Mouse (Mus musculus) gastrocnemius, postnatal 10 days (tissue): ENCODE data around the gene Ptpdc1. TPM values are rescaled to one million over a fixed set of nuclear protein-coding genes. Genes with fewer than 3 reads are reported as not detected.

ENCODE experiments used
- DNase-seq: peaks from one replicate; pipeline ENCODE4 v3.0.0; 2021; ENCODE audit warnings: mixed read lengths
- total RNA-seq, 2 experiments: library from RNA; stranded (reverse); gene quantifications; 2 replicates each; pipeline ENCODE4 v1.2.3; 2021

The Ptpdc1 gene
- total RNA-seq, 2 experiments from 2014 or later: 8.1 to 10.4 TPM

- no peak for DNase-seq
These were observed 39.7 kb downstream of the Ptpdc1 start for GRCm38 (mm10) chr13:48585786-48586185.

DNA sequence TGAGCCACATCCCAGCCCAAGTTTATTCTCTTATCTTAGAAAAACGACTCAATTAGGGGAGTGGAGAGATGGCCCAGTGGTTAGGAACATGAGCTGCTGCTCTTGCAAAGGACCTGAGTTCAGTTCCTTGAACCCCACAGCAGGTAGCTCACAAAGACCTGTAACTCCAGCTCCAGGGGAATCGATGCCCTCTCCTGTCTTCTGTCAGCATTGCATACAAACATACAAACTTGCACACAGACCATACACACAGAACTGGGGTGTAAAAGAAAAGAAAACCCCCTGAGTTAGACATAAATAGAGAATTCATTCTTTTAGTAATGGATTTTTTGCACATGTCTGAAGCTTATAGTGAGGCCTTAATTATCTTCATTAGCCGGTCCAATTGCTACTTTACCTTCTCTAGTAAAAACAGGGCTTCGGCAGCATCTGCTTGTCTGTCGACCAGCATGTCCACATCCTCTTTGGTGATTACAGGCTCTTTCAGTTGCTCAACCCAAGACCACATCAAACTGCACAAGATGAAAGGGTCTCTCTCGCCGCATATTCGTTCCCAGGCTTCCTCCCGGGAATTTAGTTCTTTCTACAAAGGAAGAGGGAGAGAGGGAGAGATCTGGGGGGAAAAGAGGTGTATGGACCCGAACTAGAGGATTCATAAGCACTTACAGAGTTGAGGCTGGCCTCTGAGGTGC is 42.6 kb downstream of the Ptpdc1 start:
- DNase-seq: no peak

DNA sequence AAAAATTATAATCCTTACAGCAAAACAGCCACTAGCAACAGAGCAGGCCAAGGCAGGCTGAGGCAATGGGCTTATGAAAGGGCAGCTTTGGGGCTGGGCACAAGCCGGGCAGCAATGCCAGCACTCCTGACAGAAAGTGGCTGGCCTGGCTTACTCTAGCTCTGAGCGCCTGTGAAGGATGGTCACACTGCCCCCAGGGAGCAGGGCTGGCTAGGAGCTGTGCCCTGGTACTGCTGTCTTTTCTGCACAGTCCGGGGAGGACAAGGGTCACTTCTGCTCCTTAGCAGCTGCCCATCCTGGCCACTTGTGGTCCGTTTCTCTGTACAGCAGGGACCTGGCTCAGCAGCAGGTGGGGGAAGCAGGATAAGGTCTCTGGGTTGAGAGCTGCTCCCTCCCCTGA is 46.8 kb downstream of the Ptpdc1 start:
- no peak for DNase-seq

DNA sequence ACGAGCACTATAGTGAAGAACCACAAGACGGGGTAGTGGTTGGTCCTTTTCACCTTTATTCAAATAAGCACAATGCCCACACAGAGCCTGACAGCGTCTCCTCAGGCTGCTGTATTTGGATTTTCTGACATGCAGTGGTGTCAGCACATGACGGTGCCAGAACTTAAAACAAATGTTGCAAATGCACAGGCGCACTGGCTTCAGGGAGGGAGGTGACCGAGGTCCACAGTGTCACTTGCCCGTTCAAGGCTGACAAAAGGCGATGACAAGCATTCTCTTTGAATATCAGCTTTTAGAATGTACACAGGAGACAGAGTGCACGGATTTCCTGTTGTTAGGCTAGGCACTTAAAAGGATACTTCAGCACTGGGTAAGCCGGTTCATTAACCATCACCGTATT is 47.6 kb downstream of the Ptpdc1 start:
- DNase-seq: no peak

DNA sequence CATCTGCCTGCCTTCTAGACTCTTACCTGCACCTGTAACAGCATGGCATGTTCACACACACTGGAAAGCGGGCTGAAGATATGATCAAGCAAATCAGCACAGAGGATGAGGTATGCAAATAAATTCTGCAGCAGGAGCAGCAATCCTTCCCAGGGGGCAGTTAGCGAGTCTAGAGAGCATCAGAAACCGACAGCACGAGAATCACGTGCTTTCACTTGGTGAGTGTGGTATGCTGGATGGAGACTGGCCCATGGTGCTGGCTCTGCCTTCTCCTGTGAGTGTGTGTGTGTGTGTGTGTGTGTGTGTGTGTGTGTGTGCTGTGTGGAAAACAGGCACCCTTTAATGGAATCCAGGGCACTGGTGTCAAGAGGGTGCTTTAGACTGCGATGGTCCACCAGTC is 48.5 kb downstream of the Ptpdc1 start:
- no peak for DNase-seq

DNA sequence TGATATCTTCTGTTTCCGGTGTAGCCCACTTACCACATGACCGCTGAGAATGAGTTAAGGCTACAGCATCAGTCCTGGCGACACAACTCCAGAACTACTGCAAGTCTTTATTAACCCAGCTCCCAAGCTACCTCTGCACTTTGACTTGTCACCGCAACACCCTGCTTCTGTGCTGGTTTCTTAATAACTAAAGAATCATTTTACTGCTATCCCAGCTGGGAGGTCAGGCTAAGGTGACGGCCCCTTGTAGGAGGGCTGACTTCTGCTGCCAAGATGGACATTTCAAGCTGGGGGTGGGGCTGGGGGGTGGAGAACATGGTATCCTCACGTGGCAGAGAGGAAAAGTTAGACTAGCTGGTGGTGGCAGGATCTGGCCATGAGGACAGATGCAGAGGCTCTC is 50.7 kb downstream of the Ptpdc1 start:
- DNase-seq: no peak

GRCm38 (mm10) chr13:48573525-48574355 is 51.7 kb downstream of the Ptpdc1 start:
- no peak for DNase-seq

GRCm38 (mm10) chr13:48572127-48572526 is 53.3 kb downstream of the Ptpdc1 start:
- peak; percentile 32 for DNase-seq

GRCm38 (mm10) chr13:48571298-48571697 is 54.2 kb downstream of the Ptpdc1 start:
- DNase-seq: no peak

GRCm38 (mm10) chr13:48569576-48570132 is 55.8 kb downstream of the Ptpdc1 start:
- no peak for DNase-seq

- DNase-seq: no peak
These were observed 57.8 kb downstream of the Ptpdc1 start for GRCm38 (mm10) chr13:48567646-48568045.

DNA sequence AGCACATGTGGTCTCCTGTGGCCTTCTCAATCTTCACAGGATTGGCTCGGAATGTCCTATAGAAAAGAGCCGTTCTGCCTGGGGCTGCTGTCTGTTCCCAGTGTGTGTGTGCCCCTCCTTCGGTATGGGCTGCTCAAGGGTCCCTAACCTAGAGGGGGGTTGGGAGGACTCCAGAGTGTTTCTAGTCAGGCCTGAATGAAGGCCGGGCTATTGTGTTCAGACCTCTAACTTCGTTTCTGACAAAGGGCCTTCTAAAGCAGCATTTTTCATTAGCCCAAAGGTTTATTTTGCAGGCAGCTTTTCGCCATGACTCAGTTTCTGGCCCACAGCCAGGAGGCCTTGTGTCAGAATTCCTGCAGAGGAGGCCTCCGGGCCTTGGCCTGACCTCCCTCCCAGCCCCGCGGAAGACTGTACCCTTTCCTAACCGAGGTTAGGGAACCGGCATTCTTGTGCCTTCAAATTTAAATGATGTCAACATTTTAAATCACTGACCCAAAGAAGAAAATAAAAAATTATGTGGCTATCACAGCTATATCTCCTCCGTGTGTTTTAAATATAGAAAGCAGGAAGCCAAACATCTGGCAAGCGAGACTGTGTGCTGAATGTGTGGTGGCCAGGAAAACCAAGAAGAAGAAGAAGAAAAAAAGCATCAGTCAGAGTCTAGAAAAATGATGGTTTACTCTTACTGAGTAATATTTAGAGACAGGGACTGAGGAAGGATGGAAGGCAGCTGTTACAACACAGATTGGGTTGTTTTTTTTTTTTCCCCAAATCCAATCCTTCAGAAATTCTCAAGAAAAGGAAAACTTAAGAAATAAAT is 59.1 kb downstream of the Ptpdc1 start:
- DNase-seq: peak; percentile 96

DNA sequence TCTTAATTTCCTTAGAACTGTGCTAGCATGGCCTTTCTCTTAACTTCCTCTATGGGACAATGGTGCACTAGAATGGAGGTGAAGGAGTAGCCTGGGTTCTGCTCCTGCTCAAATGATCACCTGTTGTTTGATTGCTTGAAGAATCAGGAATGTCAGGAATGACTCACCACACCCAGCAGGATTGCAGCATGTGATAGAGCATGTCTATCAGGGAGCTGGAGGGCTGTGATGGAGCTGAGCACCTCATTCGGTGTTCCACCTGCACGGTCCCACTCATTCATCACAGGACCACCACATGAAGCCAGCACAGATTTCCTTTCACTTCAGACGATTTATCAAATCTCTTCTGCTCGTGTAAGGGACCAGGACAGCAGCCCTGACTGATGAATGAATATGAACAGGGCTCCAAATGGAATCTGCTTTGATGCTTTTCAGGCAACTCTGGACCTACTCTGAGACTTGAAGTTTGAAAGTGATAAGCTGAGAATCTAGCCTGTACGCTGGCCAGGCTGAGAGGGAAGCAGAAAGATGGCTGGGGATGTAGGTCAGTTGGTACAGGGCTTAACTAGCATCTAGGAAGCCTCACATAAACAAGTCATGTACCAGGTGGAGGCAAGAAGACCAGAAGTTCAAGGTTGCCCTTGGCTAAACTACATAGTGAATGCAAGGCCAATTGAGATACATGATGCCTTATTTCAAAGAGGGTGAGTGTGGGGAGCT is 60.4 kb downstream of the Ptpdc1 start:
- no peak for DNase-seq

- DNase-seq: peak; percentile 37
These were observed 63.1 kb downstream of the Ptpdc1 start for GRCm38 (mm10) chr13:48562336-48562735.

- no peak for DNase-seq
These were observed 64.0 kb downstream of the Ptpdc1 start for GRCm38 (mm10) chr13:48561481-48561880.

DNA sequence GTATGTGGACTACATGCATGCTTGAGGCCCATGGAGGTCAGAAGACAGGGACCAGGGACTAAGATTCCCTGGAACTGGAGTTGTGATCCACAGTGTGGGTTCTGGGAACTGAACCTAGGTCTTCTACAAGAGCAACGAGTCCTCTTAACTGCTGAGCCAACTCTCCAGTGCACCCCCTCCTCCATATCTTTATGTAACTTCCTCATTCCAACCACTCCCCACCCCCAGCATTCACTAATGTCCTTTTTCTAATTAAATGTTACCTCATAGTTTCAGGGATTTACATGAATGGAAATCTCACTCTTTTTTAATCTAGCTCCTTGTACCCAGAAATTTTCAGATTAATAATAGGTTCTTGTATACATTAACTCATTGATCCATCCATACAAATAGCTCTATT is 69.5 kb downstream of the Ptpdc1 start:
- no peak for DNase-seq

GRCm38 (mm10) chr13:48554552-48554951 is 70.9 kb downstream of the Ptpdc1 start:
- no peak for DNase-seq

- DNase-seq: no peak
These were observed 72.0 kb downstream of the Ptpdc1 start for GRCm38 (mm10) chr13:48553511-48553910.

DNA sequence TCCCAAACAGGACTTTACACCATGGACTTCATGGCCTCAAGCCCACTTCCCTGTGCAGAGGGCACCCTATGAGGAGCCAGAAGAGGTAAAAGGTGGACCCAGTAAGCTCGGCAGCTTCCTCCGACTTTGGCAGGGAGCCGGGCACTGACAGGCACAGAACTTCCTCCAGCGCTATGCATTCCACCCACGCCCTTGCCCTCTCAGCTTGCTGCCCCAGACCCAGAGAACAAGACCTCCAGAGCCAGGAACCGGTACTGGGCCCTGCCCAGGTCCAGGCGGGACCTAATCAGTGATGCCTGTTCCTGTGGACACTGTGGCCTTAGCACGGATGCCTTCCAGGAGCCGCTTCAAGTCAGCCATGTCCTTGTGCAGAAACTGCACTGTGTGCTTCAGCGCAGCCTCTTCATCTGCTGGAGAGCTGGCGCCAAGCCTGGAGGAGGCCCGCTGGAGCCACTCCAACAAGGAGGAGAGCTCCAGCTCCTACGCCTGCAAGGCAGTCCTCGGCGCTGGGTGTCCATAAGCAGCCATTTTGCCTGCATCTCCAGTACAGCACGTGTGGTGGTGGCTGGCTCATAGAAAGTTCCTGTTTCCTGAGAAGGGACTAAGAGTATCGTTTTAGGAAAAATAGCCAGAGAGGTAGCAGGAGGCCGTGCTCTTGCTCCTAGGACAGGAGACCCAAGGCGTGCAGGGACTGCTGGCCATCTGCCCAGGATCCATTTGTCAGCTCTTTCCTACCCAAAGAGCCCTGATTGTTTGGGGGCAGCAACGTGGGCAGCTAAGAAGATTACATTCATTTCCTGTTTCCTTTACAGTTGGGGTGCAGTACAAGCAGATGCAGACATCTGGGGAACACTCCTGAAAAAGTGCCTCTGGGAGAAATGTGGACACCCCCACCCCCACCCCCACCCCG is 73.0 kb downstream of the Ptpdc1 start:
- peak; percentile 95 for DNase-seq

DNA sequence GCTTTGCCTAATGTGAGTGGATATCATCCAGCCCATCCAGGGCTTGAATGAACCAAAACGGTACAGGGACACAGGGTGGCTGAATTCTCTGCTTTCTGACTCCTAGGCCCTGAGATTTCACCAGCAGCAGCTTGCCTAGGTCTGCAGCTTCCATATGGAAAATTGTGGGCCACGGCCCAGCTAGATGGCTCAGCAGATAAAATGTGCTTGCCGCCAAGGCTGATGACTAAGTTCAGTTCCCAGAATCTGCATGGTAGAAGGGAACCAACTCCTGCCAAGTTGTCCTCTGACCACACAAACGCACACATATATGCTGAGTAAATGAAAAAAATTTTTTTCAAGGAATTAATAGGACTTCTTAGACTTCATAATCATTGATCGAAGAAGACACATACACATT is 77.2 kb downstream of the Ptpdc1 start:
- no peak for DNase-seq

GRCm38 (mm10) chr13:48547623-48548022 is 77.8 kb downstream of the Ptpdc1 start:
- no peak for DNase-seq
